Mouse (Mus musculus): ENCODE measurements around the gene Efna4. TPM values are rescaled to one million over a fixed set of nuclear protein-coding genes. Genes with fewer than 3 reads are reported as not detected.

Efna4 gene
- 15.8 and 17.8 TPM in 2 replicates for polyA plus RNA-seq (2016; fragmentation: Nextera tagmentation; extraction: Ambion mirVana)

- Histone ChIP-seq H3K4me1 (peaks cover 53% of the 10 kb centered on the region), H3K4me2 (replicated peaks) (peak within 1 kb of the TSS; percentile 79), H3K4me3 (peak within 1 kb of the TSS; percentile 77), H3K9me3 (no peaks in the 10 kb centered on the region), H3K27ac (peak within 1 kb of the TSS; percentile 68), H3K27me3 (replicated peaks) (no peaks in the 10 kb centered on the region), H3K9ac (peak within 1 kb of the TSS; percentile 83), H3K36me3 (peaks cover 16% of the 10 kb centered on the region)
- peak; percentile 78 for ATAC-seq (ENCODE audit: low FRiP score, low read depth)
- WGBS, result under 1% methylated on average over 44 of the region's 44 CpGs
These were observed at the start of gene Efna4 for GRCm38 (mm10) chr3:89337721-89338578. TSS of gene Efna4 (minus strand) at chr3:89338028.

- Histone ChIP-seq H3K27ac (no peak overlapping the region), H3K4me2 (replicated peaks) (no peak overlapping the region), H3K4me3 (no peak overlapping the region), H3K36me3 (no peaks in the 10 kb centered on the region), H3K9ac (no peak overlapping the region), H3K27me3 (replicated peaks) (no peaks in the 10 kb centered on the region; the same call in none of the 2 replicates), H3K9me3 (no peaks in the 10 kb centered on the region), H3K4me1 (peaks cover 16% of the 10 kb centered on the region)
- WGBS, result 58% methylated on average over 17 of the region's 17 CpGs
- no peak for ATAC-seq (ENCODE audit: low FRiP score, low read depth)
These were observed 48.9 kb upstream of the Efna4 start for GRCm38 (mm10) chr3:89386438-89387420.

DNA sequence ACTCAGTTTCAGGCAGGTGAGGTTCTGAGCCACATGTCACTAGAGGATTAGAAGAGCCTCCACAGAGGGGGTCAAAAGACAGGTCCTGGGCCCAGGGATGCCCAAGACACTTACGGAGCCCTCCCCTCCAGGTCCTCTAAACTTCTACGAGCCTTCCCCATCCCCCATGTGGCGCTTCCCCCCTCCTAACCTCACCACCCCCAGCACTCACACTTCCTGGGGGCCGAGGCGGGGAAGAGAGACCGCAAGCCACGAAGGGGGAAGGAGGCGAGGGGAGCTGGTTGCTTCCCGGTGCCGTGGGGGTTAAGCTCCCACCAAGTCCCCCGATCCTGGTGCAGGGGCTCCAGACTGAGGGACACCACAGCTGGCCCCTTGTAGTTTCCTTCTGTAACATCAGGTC lies 47.6 kb upstream of the Efna4 start:
- Histone ChIP-seq H3K36me3 (no peaks in the 10 kb centered on the region), H3K9ac (no peak overlapping the region), H3K4me2 (replicated peaks) (no peak overlapping the region), H3K4me3 (no peak overlapping the region), H3K9me3 (no peaks in the 10 kb centered on the region), H3K4me1 (peaks cover 3% of the 10 kb centered on the region; the same call in 1 of the 2 replicates), H3K27me3 (replicated peaks) (no peaks in the 10 kb centered on the region), H3K27ac (no peak overlapping the region)
- 56% methylated on average over 10 of the region's 11 CpGs for WGBS
- no peak for ATAC-seq (ENCODE audit: low FRiP score, low read depth)

- H3K9me3 ChIP-seq, result no peaks in the 10 kb centered on the region
- WGBS, result 78% methylated on average over 12 of the region's 12 CpGs
- H3K4me3 ChIP-seq, result no peak overlapping the region
- H3K4me2 ChIP-seq (replicated peaks), result no peak overlapping the region
- no peak overlapping the region for H3K27ac ChIP-seq
- H3K9ac ChIP-seq, result no peak overlapping the region
- no peaks in the 10 kb centered on the region; the same call in 1 of the 2 replicates for H3K4me1 ChIP-seq
- ATAC-seq (ENCODE audit: low FRiP score, low read depth), result no peak
- no peaks in the 10 kb centered on the region for H3K27me3 ChIP-seq (replicated peaks)
- no peaks in the 10 kb centered on the region for H3K36me3 ChIP-seq
These were observed 46.7 kb upstream of the Efna4 start for GRCm38 (mm10) chr3:89384331-89385076.

DNA sequence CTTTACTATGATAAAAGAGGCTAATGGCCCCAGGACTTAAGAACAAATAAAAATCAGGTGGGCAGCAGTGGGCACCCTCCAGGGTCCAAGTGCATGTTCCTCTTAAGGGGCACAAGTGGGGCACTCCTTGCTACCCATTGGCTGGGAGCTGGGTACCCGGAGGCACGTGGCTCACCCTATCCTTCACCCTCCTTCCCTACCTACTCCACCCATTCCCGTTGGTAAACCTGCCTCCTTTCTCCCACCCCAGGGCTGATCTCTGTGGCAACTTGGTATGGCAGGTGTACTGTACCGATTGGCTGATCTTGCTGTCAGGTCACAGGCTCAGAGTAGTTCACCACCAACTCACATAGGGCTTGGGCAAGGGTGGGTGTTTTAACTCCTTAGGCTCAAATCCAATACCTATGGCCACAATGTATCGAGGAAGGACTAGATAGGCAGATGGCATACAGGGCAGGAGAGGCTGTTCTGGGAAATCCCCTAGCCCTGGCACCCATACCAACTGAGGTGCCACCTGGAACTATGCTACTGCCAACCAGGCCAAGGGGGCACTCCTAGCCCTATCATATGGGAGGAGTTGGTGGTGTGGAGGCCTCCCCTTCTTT lies 45.9 kb upstream of the Efna4 start:
- H3K9ac ChIP-seq, result no peak overlapping the region
- H3K4me2 ChIP-seq (replicated peaks), result no peak overlapping the region
- H3K9me3 ChIP-seq, result no peaks in the 10 kb centered on the region
- H3K4me1 ChIP-seq, result peaks cover 3% of the 10 kb centered on the region; the same call in 1 of the 2 replicates
- H3K4me3 ChIP-seq, result no peak overlapping the region
- ATAC-seq (ENCODE audit: low FRiP score, low read depth), result no peak
- no peak overlapping the region for H3K27ac ChIP-seq
- H3K36me3 ChIP-seq, result no peaks in the 10 kb centered on the region
- no peaks in the 10 kb centered on the region for H3K27me3 ChIP-seq (replicated peaks)
- WGBS, result 85% methylated on average over 5 of the region's 5 CpGs

DNA sequence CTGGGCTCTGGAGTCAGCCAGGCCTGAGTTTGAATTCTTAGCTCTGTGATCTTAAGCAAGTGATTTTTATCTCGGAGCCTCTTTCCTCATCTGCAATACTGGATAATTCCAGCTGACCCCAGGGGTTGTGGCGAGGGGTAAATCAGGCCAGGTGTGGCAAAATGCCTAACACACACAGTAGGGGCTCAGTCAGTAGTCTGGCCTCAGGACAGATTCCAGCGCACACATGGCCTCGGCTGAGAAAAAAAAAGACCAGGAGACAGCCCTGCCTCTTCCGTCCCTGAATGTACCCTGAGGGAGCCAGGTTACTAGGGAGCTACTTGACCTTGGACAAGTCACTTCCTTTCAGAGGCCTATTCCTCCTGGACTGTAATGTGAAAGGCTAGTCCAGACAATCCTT lies 45.1 kb upstream of the Efna4 start:
- no peaks in the 10 kb centered on the region for H3K36me3 ChIP-seq
- peaks cover 10% of the 10 kb centered on the region; the same call in 1 of the 2 replicates for H3K4me1 ChIP-seq
- no peaks in the 10 kb centered on the region for H3K9me3 ChIP-seq
- 84% methylated on average over 5 of the region's 5 CpGs for WGBS
- H3K9ac ChIP-seq, result no peak overlapping the region
- H3K4me3 ChIP-seq, result no peak overlapping the region
- no peak overlapping the region for H3K4me2 ChIP-seq (replicated peaks)
- H3K27ac ChIP-seq, result no peak overlapping the region
- ATAC-seq (ENCODE audit: low FRiP score, low read depth), result no peak
- no peaks in the 10 kb centered on the region for H3K27me3 ChIP-seq (replicated peaks)

GRCm38 (mm10) chr3:89382033-89382882 lies 44.4 kb upstream of the Efna4 start:
- Histone ChIP-seq H3K4me1 (peaks cover 13% of the 10 kb centered on the region; the same call in 1 of the 2 replicates), H3K27ac (no peak overlapping the region), H3K9ac (no peak overlapping the region), H3K4me2 (replicated peaks) (no peak overlapping the region), H3K36me3 (no peaks in the 10 kb centered on the region), H3K4me3 (no peak overlapping the region), H3K27me3 (replicated peaks) (no peaks in the 10 kb centered on the region), H3K9me3 (no peaks in the 10 kb centered on the region)
- ATAC-seq (ENCODE audit: low FRiP score, low read depth), result no peak
- WGBS, result 87% methylated on average over 9 of the region's 9 CpGs

GRCm38 (mm10) chr3:89381233-89381632 lies 43.4 kb upstream of the Efna4 start:
- Histone ChIP-seq H3K9me3 (no peaks in the 10 kb centered on the region), H3K4me2 (replicated peaks) (no peak overlapping the region), H3K27me3 (replicated peaks) (no peaks in the 10 kb centered on the region), H3K4me1 (peaks cover 13% of the 10 kb centered on the region; the same call in 1 of the 2 replicates), H3K27ac (no peak overlapping the region), H3K36me3 (no peaks in the 10 kb centered on the region), H3K4me3 (no peak overlapping the region), H3K9ac (no peak overlapping the region)
- WGBS, result 78% methylated on average over 11 of the region's 11 CpGs
- ATAC-seq (ENCODE audit: low FRiP score, low read depth), result no peak

DNA sequence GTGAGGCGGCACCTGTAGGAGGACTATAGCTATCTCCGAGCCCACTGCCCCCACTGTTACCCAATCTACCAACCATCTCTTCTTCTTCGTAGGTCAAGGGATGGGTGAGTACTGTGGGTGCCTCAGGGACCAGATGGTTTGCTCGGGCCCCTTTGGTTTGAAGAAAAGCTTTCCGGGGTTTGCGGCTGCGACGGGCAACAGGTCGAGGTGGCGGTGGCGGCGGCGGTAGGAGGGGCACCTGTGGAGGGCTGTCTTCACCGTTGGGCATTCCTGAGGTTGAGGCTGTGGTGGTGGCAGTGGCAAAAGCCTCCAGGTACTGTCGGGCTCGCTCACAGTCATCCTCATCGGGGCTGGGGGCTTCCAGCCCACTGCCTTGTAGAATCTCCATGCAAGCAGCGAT lies 42.9 kb upstream of the Efna4 start:
- Histone ChIP-seq H3K4me1 (peaks cover 13% of the 10 kb centered on the region; the same call in 1 of the 2 replicates), H3K4me3 (no peak overlapping the region), H3K4me2 (replicated peaks) (no peak overlapping the region), H3K9ac (no peak overlapping the region), H3K27me3 (replicated peaks) (no peaks in the 10 kb centered on the region), H3K36me3 (no peaks in the 10 kb centered on the region), H3K27ac (no peak overlapping the region), H3K9me3 (no peaks in the 10 kb centered on the region)
- WGBS, result 95% methylated on average over 18 of the region's 18 CpGs
- ATAC-seq (ENCODE audit: low FRiP score, low read depth), result no peak

DNA sequence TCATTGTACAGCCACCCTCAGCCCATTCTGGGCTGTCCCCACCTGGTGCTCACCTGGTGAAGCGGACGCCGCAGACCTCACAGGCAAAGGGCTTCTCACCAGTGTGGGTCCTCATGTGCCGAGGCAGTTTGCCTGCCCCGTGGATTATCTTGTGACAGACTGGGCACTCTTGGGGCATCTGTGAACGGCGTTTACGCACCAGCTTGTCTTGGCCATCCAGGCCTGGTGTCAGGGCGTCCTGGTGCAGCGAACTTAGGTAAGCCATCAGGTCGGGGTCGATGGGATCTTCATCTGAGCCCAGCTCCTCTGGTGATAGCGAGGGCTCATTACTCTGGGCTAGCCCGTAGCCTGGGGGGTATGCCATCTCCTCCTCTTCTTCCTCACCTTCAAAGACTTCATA lies 42.5 kb upstream of the Efna4 start:
- Histone ChIP-seq H3K4me3 (no peak overlapping the region), H3K36me3 (no peaks in the 10 kb centered on the region), H3K4me2 (replicated peaks) (no peak overlapping the region), H3K9me3 (no peaks in the 10 kb centered on the region), H3K4me1 (peaks cover 13% of the 10 kb centered on the region; the same call in 1 of the 2 replicates), H3K27ac (no peak overlapping the region), H3K9ac (no peak overlapping the region), H3K27me3 (replicated peaks) (no peaks in the 10 kb centered on the region)
- ATAC-seq (ENCODE audit: low FRiP score, low read depth), result no peak
- WGBS, result 95% methylated on average over 14 of the region's 14 CpGs
